Mouse (Mus musculus) liver, embryonic 14.5 days (tissue): ENCODE measurements around the gene Castor1.

Experiments used
- CTCF ChIP-seq: IDR thresholded peaks from 2 replicates; pipeline ENCODE4 v1.5.1; 2016; ENCODE audit warnings: antibody characterized with exemption, low read depth, control low read depth
- EP300 ChIP-seq: IDR thresholded peaks from 2 replicates; pipeline ENCODE4 v1.6.1; 2016; ENCODE audit warnings: antibody characterized with exemption, low read depth

DNA sequence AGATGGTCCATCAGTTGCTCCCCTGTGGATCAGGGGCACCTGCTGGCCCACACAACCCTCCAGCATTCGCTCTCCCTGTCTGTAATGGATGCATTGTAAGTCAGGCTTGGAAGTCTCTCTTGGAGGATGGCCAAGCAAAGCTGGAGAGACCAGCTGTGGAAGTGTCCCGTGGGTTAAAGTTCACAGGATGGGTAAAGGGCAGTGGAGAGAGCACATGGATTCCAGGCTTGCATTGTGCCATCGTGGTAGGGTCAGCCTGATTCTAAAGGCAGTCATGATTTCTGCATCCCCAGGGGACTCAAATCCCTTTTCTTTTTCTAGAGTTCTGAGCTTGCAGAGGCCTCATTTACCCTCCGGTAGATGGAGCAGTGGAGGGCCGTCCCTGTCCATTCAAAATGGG is 39.7 kb downstream of the Castor1 start:
- TF ChIP-seq CTCF (no peak), EP300 (no peak)
